ENCODE assay signal across 15 mouse cellular contexts in the genomic region with DNA sequence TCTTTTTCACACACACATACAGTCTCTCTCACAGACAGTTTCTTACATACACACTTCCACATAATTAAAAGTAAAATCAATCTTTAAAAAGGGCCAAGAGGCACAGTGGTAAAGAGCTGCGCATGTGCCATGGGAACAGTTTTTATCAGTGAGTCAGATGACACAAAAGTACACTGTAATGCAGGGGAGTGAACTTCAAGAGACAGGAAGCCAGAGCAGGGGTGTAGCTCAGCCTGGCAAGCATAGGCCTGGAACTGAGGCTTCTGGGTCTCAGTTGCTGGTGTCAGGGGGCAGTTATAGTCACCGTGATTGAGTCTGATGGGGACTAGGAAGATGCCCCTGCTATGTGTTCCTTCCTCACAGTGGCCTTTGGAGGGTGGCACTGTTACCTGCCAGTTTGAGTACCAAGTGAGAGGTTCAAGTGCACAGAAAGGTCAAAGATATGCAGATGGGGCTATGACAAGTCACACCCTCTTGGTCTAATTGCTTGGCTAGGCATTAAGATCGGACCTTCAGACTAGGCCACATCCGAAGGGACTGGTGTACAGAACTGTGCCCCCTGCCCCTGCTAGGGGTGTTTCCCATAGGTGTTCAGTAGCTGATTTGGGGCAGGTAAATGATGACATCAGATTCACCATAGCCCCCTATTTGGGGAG. TPM values are rescaled to one million over a fixed set of nuclear protein-coding genes. Genes with fewer than 3 reads are reported as not detected.
DNase-seq lines count a peak whose midpoint lies in the region; ATAC-seq lines count a peak whose summit lies in the region.
"Had no signal": no experiment of that assay in that cellular context is flagged by ENCODE, and none has a peak within 500 bp of the region (broad histone marks: within the 10 kb centered on the region; RNA-seq: fewer than 3 reads in every experiment).

No protein-coding gene starts in this region.

- no peak overlapping the region for H3K4me2 ChIP-seq in hindbrain, embryonic 11.5 days (replicated peaks; ENCODE audit: low read depth, low read length)
- no peak overlapping the region for H3K4me2 ChIP-seq in intestine, embryonic 15.5 days (replicated peaks)
- H3K4me2 ChIP-seq: forebrain, embryonic 15.5 days had no signal

- no peak for ATAC-seq in hindbrain, embryonic 11.5 days (ENCODE audit: low FRiP score)
- ATAC-seq in intestine, embryonic 15.5 days = peak; percentile 81
- ATAC-seq in frontal cortex, adult (ENCODE audit: low TSS enrichment) = no peak
- ATAC-seq: forebrain, embryonic 15.5 days had no signal

- H3K27ac ChIP-seq in hindbrain, embryonic 10.5 days = peak overlapping the region; percentile 6; the same call in 1 of the 2 replicates
- no peak overlapping the region for H3K27ac ChIP-seq in hindbrain, embryonic 11.5 days (ENCODE audit: low read depth, low read length)
- H3K27ac ChIP-seq in intestine, embryonic 15.5 days = no peak overlapping the region
- H3K27ac ChIP-seq: forebrain, embryonic 15.5 days; liver, embryonic 14.5 days had no signal

- no peak for DNase-seq in hindbrain, embryonic 10.5 days (ENCODE audit: low spot score)
- DNase-seq in hindbrain, embryonic 11.5 days (ENCODE audit: low spot score) = no peak
- DNase-seq in 3T3-L1 (ENCODE audit: low read depth, low spot score) = peak; percentile 25
- peak; percentile 54 for DNase-seq in CD4-positive helper T cell, adult 2 months (ENCODE audit: low read depth, low spot score)
- DNase-seq in right cerebral cortex, postnatal 4 days = no peak
- DNase-seq: cerebellum, postnatal 25 days; gastrocnemius, postnatal 36 days; heart, postnatal 4 days; kidney, adult 9 months had no signal

- peaks cover 27% of the 10 kb centered on the region for H3K4me1 ChIP-seq in hindbrain, embryonic 10.5 days (replicated peaks)
- no peaks in the 10 kb centered on the region for H3K4me1 ChIP-seq in hindbrain, embryonic 11.5 days (replicated peaks; ENCODE audit: control insufficient read depth, insufficient read depth, low read length)
- peaks cover 13% of the 10 kb centered on the region for H3K4me1 ChIP-seq in intestine, embryonic 15.5 days (replicated peaks)

- no peak overlapping the region for H3K4me3 ChIP-seq in hindbrain, embryonic 10.5 days
- H3K4me3 ChIP-seq in hindbrain, embryonic 11.5 days (ENCODE audit: low read depth, low read length) = no peak overlapping the region
- H3K4me3 ChIP-seq in intestine, embryonic 15.5 days (replicated peaks) = no peak overlapping the region
- H3K4me3 ChIP-seq: forebrain, embryonic 15.5 days; layer of hippocampus, adult 2 months; megakaryocyte, embryonic 14.5 days had no signal

- WGBS in hindbrain, embryonic 10.5 days = 91% methylated on average over 4 of the region's 4 CpGs
- WGBS in hindbrain, embryonic 11.5 days = 92% methylated on average over 4 of the region's 4 CpGs
- WGBS in intestine, embryonic 15.5 days = 82% methylated on average over 4 of the region's 4 CpGs

- H3K36me3 ChIP-seq in hindbrain, embryonic 10.5 days = no peaks in the 10 kb centered on the region
- no peaks in the 10 kb centered on the region for H3K36me3 ChIP-seq in hindbrain, embryonic 11.5 days (ENCODE audit: control insufficient read depth, insufficient read depth, low read length)
- H3K36me3 ChIP-seq in intestine, embryonic 15.5 days = no peaks in the 10 kb centered on the region
- H3K36me3 ChIP-seq: forebrain, embryonic 15.5 days had no signal

- H3K9ac ChIP-seq in hindbrain, embryonic 11.5 days (ENCODE audit: low read depth, low read length) = no peak overlapping the region
- H3K9ac ChIP-seq in intestine, embryonic 15.5 days = no peak overlapping the region
- H3K9ac ChIP-seq: forebrain, embryonic 15.5 days; liver, embryonic 14.5 days had no signal

- H3K27me3 ChIP-seq in hindbrain, embryonic 10.5 days (ENCODE audit: insufficient read depth, poor library complexity, severe bottlenecking) = peaks cover 29% of the 10 kb centered on the region
- no peaks in the 10 kb centered on the region for H3K27me3 ChIP-seq in hindbrain, embryonic 11.5 days (ENCODE audit: control insufficient read depth, insufficient read depth, low read length)
- no peaks in the 10 kb centered on the region for H3K27me3 ChIP-seq in intestine, embryonic 15.5 days (replicated peaks)
- H3K27me3 ChIP-seq: forebrain, embryonic 15.5 days had no signal

- peaks cover 7% of the 10 kb centered on the region for H3K9me3 ChIP-seq in hindbrain, embryonic 10.5 days
- no peaks in the 10 kb centered on the region for H3K9me3 ChIP-seq in hindbrain, embryonic 11.5 days (ENCODE audit: control insufficient read depth, low read length)
- H3K9me3 ChIP-seq in intestine, embryonic 15.5 days = no peaks in the 10 kb centered on the region
- H3K9me3 ChIP-seq: forebrain, embryonic 15.5 days had no signal

RNA-seq across cellular contexts. Expression of gene Id2, which starts 21.0 kb away (rescaled TPM):
- 360 and 369 TPM in 2 replicates for polyA plus RNA-seq in hindbrain, embryonic 10.5 days (2016; fragmentation: Nextera tagmentation; extraction: Ambion mirVana)
- 394 and 397 TPM in 2 replicates for polyA plus RNA-seq in hindbrain, embryonic 11.5 days (2014; fragmentation: Nextera tagmentation; extraction: Ambion mirVana)
- polyA plus RNA-seq in intestine, embryonic 15.5 days (2015; fragmentation: Nextera tagmentation; extraction: Ambion mirVana) = 360 and 449 TPM in 2 replicates

Comparison
In these comparisons a context has a peak if more than half of its experiments do, and no peak if none do; other contexts are left out.
1. DNase-seq: peak in 3T3-L1 (single experiment) and CD4-positive helper T cell, adult 2 months (single experiment); none in hindbrain, embryonic 10.5 days (single experiment), hindbrain, embryonic 11.5 days (single experiment) and right cerebral cortex, postnatal 4 days (single experiment).